Mouse (Mus musculus) heart, adult 2 months (tissue): ENCODE measurements around the gene Ift88.

Experiments used
- CTCF ChIP-seq: fragments of 200-600 bp; IDR thresholded peaks from 2 replicates; pipeline ENCODE4 v1.8.1; 2022; ENCODE audit warnings: antibody characterized with exemption, mild to moderate bottlenecking, moderate library complexity
- POLR2A ChIP-seq: fragments of 200-500 bp; IDR thresholded peaks from 2 replicates; pipeline ENCODE4 v1.6.1; 2011; ENCODE audit warnings: mild to moderate bottlenecking, low read depth, low read length, control low read depth; ENCODE audit not compliant: insufficient read depth

GRCm38 (mm10) chr14:57537261-57538015 is 113.6 kb downstream of the Ift88 start:
- TF ChIP-seq CTCF (no peak), POLR2A (no peak)
